Mouse (Mus musculus) spleen, postnatal 4 days (tissue): ENCODE data around the gene Prr12.
"Not testable (repeated sequence)": the region's sequence is repeated elsewhere in the genome, so short reads cannot be mapped to it uniquely, and the experiment has no call there.

Source experiments
- DNase-seq, 2 experiments: peaks; one replicate each; pipeline ENCODE4 v3.0.0; 2022; ENCODE audit warnings: low spot score in 2 of 2

Prr12 gene

GRCm38 (mm10) chr7:45052862-45053116 lies at the start of gene Prr12:
Prr12 (minus strand) TSS chr7:45052881.
- no peak for DNase-seq

DNA sequence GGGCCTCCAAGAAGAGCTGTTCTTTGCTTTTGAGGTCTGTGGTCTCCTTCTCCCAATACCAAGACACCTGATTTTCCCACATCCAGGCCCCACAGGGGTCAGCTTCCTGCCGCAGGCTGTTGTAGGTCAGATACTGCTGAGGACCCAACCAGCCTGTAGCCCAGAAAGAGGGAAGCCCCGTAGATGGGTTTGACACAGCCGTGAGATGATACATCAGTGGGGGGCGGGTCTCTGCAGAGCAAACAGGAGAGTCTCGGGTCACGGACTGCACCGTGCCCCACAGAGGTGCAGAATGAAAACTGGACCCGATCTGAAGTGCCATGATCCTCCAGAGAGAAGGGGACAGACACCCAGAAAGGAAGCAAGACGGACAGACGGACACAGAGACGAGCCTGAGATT lies 49.8 kb upstream of the Prr12 start:
- no peak for DNase-seq

- no peak for DNase-seq
Observed at GRCm38 (mm10) chr7:45100046-45100445, 47.4 kb upstream of the Prr12 start.

DNA sequence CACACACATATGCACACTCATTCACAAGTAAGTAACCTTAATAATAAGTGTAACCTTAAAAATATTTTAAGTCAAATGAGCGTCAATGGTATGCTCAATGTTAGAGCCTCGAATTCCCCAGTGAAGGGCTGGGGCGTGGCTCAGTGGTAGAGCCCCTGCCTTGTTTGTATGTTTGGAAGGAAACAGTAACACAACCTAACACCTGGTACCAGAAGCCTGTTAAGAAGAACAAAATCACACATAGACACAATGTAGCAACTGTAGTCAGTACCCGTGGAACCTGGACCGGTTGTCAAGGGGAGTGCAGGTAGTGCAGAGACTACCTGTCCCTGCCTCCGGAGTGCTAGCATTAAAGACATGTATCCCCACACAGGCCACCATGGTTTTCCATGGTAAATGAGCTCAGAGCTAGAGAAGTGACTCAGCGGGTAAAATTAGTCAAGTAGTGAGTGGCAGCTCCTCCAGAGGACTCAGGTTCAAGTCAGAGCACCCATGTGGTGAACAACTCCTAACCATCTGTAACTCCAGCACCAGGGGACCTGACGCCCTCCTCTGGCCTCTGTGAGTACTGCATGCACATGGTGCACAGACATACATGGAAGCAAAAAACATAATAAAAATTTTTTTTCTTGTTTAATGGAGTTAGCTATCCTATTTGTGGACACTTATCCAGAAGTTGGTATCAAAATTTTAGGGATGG lies 46.0 kb upstream of the Prr12 start:
- no peak for DNase-seq

GRCm38 (mm10) chr7:45097479-45097878 lies 44.8 kb upstream of the Prr12 start:
- no peak for DNase-seq

DNA sequence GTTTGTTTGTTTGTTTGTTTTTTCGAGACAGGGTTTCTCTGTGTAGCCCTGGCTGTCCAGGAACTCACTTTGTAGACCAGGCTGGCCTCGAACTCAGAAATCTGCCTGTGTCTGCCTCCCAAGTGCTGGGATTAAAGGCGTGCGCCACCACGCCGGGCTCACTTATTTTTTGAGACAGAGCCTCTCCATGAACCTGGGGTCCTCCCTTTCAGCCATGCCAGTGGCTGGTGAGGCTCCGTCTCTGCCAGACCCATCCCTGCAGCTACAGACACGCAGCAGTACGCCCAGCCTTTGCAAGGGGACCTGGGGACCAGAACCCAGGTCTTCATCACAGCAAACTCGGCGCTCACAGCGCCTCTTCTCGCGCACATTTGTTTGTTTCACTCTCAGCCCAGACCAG lies 43.3 kb upstream of the Prr12 start:
- DNase-seq: not testable (repeated sequence)

DNA sequence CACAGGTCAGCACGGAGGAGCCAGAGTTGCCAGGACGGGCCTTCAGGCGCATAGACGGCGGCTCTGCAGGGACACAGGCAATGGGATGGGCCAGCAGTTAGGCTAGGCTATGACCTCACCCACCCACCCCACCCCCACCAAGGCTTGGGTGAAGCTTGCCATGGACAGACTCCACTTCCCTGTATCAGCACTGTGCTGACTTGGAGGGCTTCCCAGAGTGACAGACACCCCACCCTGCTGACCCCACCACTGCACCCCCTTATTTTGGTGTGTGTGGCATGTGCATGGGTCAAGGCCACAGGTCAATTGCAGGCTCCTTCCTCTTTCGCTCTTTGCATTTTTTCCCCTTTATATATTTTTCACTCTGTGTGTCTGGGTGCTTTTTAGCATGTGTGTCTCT lies 42.7 kb upstream of the Prr12 start:
- DNase-seq: no peak

- no peak for DNase-seq
Observed at GRCm38 (mm10) chr7:45094121-45094520, 41.4 kb upstream of the Prr12 start.

- no peak for DNase-seq
Observed at GRCm38 (mm10) chr7:45093516-45093905, 40.8 kb upstream of the Prr12 start.

GRCm38 (mm10) chr7:45092828-45093515 lies 40.3 kb upstream of the Prr12 start:
- DNase-seq: no peak

GRCm38 (mm10) chr7:45092048-45092447 lies 39.4 kb upstream of the Prr12 start, which contains the start of gene Rcn3:
Rcn3 (minus strand) TSS chr7:45092221.
- peak; percentile 66 to 73 for DNase-seq

DNA sequence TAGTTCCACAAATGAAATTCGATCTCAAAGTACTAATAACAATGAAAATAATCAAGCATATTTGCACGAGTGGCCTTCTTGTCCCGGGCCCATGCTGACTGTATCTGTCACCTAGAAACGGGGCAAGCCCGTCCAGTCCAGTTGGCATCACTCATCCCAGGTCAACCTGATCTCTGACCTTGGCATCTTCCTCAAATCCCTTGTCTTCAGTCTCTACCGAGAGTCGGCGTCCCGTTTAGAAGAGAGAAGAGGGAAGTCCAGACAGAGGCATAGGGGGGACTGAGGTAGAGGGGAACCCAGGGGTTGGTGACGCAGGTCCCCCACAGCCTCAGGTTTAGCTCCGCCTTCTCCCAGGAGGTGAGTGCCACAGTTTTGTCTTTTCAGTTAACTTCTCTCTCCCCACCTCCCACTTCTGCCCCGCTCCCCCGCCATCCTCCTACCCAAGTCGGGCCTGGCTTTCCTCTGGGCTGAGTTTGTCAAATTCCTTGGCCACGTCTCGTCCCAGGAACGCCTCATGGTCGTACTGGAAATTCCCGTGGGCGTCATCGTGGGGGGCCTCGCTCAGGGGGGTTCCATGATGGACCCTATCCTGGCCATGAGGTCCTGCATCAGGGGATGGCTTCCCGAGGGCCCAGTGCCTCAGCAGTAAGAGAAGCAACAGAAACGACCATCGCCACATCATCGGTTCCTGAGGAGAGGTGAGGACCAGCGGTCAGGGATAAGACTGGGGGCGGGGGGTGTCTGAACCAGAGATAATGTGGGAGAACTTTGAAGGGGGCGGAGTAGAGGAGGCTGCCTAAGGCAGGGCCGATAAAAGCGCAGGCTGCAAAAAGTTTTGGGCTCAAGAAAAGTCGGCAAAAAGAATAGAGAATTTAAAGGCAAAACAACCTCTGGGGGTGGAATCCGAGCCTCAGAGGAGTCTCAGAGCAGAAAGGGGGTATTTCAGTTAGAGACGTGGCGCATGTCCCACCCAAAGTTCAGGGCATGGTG lies 38.6 kb upstream of the Prr12 start:
- no peak for DNase-seq

DNA sequence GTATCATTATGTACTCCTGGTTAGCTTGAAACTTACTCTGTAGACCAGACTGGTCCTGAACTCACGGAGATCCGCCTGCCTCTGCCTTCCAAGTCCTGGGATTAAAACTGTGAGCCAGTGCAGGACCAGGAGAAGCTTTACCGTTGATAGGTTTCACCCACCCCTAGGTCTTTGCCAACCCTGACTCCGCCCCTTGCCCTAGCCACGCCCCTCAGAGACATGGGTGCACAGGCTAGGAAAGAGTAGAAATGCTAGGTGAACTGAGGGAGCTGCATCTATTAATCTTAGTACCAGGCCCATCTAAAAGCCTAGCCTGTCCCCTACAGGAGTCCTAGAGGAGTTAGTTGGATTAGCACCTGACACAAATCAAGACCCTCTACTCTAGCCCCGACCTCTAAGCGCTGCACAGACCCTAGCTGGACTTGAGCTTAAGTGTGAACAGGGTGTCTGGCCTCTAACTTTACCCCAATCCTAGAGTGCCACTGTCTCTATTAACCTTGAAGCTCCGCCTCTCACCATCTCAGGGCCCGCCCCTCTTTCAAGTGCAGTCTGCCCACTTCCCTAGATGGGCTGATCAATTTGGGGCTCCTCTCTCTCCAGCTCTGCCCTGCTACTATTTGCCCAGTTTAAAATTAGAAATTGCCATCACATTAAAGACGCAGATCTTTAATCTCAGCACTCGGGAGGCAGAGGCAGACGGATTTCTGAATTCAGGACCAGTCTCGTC lies 37.7 kb upstream of the Prr12 start:
- DNase-seq: peak in 1 of 2 experiments; percentile 57

DNA sequence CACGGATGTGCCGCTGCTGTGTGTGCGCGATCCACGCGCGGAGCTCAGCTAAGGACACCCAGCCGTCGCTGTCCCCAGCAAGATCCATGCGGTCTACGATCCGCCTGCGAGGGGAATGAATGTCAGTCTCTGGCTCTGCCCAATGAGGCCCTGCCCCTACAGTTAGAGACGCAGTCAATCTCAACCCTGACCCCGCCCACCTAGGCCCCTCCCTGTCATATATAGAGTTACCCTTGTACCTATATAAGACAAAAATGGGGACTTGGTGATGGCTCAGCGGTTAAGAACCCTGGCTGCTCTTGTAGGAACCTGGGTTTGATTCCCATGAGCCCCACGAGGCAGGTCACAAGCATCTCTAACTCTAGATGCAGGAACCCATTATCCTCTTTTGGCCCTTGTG lies 35.9 kb upstream of the Prr12 start:
- no peak for DNase-seq

GRCm38 (mm10) chr7:45086084-45086483 lies 33.4 kb upstream of the Prr12 start:
- no peak for DNase-seq

- no peak for DNase-seq
Observed at GRCm38 (mm10) chr7:45083300-45083890, 30.7 kb upstream of the Prr12 start.

DNA sequence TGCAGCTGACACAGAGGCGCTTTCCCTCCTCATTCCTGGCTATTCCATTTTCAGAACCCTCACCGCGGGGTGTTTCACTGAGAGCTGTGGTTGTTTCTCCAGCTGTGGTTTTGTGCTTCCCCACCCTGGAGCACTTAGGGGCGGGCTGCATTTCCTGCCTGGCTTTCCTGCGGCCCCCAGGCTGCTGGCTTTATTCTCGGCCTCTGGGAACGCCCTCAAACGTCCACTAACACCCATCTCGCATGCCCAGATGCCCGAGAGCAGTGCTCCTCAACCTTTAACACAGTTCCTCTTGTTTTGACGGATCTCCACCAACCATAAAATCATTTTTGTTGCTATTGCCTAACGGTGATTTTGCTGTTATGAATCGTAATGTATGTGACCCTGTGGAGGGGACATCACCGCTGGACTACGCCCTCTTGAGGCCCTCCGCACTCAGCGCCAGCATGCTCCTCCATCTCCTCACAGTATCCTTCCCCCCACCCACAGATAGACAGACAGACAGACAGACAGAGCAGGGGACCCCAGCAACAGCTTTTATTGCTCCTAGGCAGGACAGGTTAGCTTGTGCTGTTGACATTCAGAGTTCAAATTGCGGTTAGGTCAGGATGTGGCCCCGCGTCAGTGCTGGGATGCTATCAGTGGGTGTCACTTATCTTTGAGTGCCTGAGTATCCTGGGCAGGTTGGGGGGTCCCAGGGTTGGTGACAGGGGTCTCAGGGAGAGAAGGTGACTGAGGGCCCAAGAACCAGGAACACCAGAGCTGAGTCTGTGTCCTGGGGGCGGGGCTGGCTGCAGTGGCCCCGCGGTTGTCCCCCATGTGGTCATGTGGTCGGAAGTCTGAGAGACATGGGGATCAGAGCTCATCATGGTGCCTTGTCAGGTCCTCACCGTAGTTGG lies 30.0 kb upstream of the Prr12 start:
- DNase-seq: peak; percentile 60 to 77

DNA sequence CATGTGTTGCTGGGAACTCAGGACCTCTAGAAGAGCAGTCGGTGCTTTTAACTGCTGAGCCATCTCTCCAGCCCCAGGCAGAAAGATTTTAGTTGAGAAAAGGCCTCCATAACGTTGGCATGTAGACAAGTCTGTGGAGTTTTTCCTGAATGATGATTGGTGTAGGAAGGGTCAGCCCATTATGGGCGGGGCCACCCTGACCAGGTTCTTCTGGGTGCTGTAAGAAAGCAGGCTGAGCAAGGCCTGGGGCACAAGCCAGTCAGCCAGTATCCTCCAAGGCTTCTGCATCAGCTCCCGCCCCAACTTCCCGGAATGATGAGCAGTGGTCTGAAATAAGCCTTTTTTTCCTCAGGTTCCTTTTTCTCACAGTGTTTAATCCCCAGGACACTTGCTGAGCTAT lies 28.3 kb upstream of the Prr12 start:
- DNase-seq: no peak

GRCm38 (mm10) chr7:45079856-45080255 lies 27.2 kb upstream of the Prr12 start:
- peak; percentile 88 to 96 for DNase-seq

DNA sequence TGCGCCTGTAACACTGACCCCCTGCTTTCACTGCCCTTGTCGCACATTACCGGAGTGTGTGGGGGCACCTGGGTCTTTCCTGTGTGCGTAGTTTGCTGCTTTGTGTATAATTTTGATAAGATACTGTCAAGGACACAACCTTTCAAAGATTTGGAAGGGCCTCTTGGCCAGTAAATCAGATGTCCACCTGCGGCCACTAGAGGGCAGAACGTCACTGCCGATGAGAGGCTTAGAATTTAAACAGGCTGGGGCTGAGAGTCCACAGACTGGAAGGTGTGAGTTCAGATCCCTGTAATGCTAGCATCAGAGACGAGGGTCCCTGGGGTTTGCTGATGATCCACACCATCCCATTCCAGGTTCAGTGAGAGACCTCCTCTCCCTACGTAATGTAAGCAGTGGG lies 25.8 kb upstream of the Prr12 start:
- peak; percentile 77 to 90 for DNase-seq
